Mouse (Mus musculus) limb, embryonic 13.5 days (tissue): Measurements from ENCODE around the gene Gna11. TPM values are rescaled to one million over a fixed set of nuclear protein-coding genes. Genes with fewer than 3 reads are reported as not detected.
A peak's percentile ranks its signal among the peaks of the same experiment; 100 is the strongest.

Experiments
- ATAC-seq: fragments of 200-750 bp; cut with Nextera tagmentation; 2 replicates; pipeline ENCODE4 v1.8.0; 2017; ENCODE audit warnings: low read depth, moderate number of reproducible peaks, moderate TSS enrichment; ENCODE audit not compliant: low FRiP score
- H3K27ac ChIP-seq: fragments of 300-500 bp; sonication (generic); 2 replicates; pipeline ENCODE4 v1.5.1; 2015; ENCODE audit warnings: inconsistent platforms, mild to moderate bottlenecking, moderate library complexity
- H3K27me3 ChIP-seq: fragments of 300-500 bp; sonication (generic); 2 replicates; pipeline ENCODE4 v1.6.1; 2015; ENCODE audit warnings: mild to moderate bottlenecking, inconsistent platforms
- H3K36me3 ChIP-seq: fragments of 300-500 bp; sonication (generic); 2 replicates; pipeline ENCODE4 v1.6.1; 2015; ENCODE audit warnings: inconsistent platforms, mild to moderate bottlenecking, moderate library complexity
- H3K4me1 ChIP-seq: fragments of 300-500 bp; sonication (generic); 2 replicates; pipeline ENCODE4 v1.6.1; 2015; ENCODE audit warnings: inconsistent platforms
- H3K4me2 ChIP-seq: fragments of 300-500 bp; sonication (generic); replicated peaks from 2 replicates; pipeline ENCODE4 v1.6.1; 2015; ENCODE audit warnings: inconsistent platforms, mild to moderate bottlenecking, moderate library complexity
- H3K4me3 ChIP-seq: fragments of 300-500 bp; sonication (generic); 2 replicates; pipeline ENCODE4 v1.5.1; 2015; ENCODE audit warnings: moderate library complexity, mild to moderate bottlenecking, inconsistent platforms
- H3K9ac ChIP-seq: fragments of 300-500 bp; sonication (generic); 2 replicates; pipeline ENCODE4 v1.6.1; 2015; ENCODE audit warnings: mild to moderate bottlenecking, inconsistent platforms
- H3K9me3 ChIP-seq: fragments of 300-500 bp; sonication (generic); 2 replicates; pipeline ENCODE4 v1.6.1; 2016; ENCODE audit warnings: inconsistent platforms
- WGBS: fragments of 180-500 bp; shearing (Covaris S2); methylation state at CpG from one replicate; pipeline ENCODE4 v1.1.7; 2015; 5-methylcytosine and 5-hydroxymethylcytosine counted together
- microRNA-seq: library from miRNA; unstranded; fragments of <30 nt; microRNA quantifications from one replicate; pipeline ENCODE4, GENCODE M21; 2016
- polyA plus RNA-seq: library from polyadenylated mRNA; unstranded; fragments of >200 nt; fragmentation: Nextera tagmentation; extraction: Ambion mirVana; gene quantifications from 2 replicates; pipeline ENCODE4 v1.2.1, GENCODE M21; 2015

Gna11 gene
- polyA plus RNA-seq, 1 experiment from 2014 or later: 89.9 TPM

GRCm38 (mm10) chr10:81486496-81486895, 58.5 kb downstream of the Gna11 start:
- H3K4me1 ChIP-seq: 0 out of 2 replicates have a peak, but pooled peaks cover 5% of the 10 kb centered on the region
- no peak overlapping the region for H3K4me2 ChIP-seq
- no peaks in the 10 kb centered on the region for H3K9me3 ChIP-seq
- no peak overlapping the region for H3K4me3 ChIP-seq
- no peak overlapping the region for H3K27ac ChIP-seq
- ATAC-seq: no peak
- 83% methylated on average over 10 of the region's 10 CpGs for WGBS
- H3K27me3 ChIP-seq: peaks cover 15% of the 10 kb centered on the region
- no peak overlapping the region for H3K9ac ChIP-seq
- peaks cover 57% of the 10 kb centered on the region for H3K36me3 ChIP-seq

- ATAC-seq: no peak; the same call in 1 of the 2 replicates
- Histone ChIP-seq H3K9ac (no peak overlapping the region), H3K27me3 (peaks cover 24% of the 10 kb centered on the region), H3K27ac (no peak overlapping the region), H3K4me1 (0 out of 2 replicates have a peak, but pooled peaks cover 5% of the 10 kb centered on the region), H3K36me3 (peaks cover 47% of the 10 kb centered on the region), H3K4me2 (no peak overlapping the region), H3K4me3 (no peak overlapping the region), H3K9me3 (no peaks in the 10 kb centered on the region)
- 71% methylated on average over 7 of the region's 7 CpGs for WGBS
Measured at GRCm38 (mm10) chr10:81485479-81486018, 59.4 kb downstream of the Gna11 start.

- no peak overlapping the region for H3K9ac ChIP-seq
- H3K4me2 ChIP-seq: no peak overlapping the region
- peaks cover 29% of the 10 kb centered on the region for H3K27me3 ChIP-seq
- WGBS: 14% methylated on average over 2 of the region's 2 CpGs
- H3K27ac ChIP-seq: no peak overlapping the region
- 0 out of 2 replicates have a peak, but pooled peaks cover 5% of the 10 kb centered on the region for H3K4me1 ChIP-seq
- no peak for ATAC-seq
- no peaks in the 10 kb centered on the region for H3K9me3 ChIP-seq
- peaks cover 42% of the 10 kb centered on the region for H3K36me3 ChIP-seq
- no peak overlapping the region for H3K4me3 ChIP-seq
Measured at GRCm38 (mm10) chr10:81485060-81485449, 59.9 kb downstream of the Gna11 start.

- no peak for ATAC-seq
- 51% methylated on average over 6 of the region's 6 CpGs for WGBS
Measured at GRCm38 (mm10) chr10:81484441-81485059, 60.4 kb downstream of the Gna11 start.

GRCm38 (mm10) chr10:81483983-81484382, 61.0 kb downstream of the Gna11 start:
- WGBS: 22% methylated on average over 9 of the region's 9 CpGs
- H3K27me3 ChIP-seq: peaks cover 34% of the 10 kb centered on the region

More at GRCm38 (mm10) chr10:81484441-81485059, 60.4 kb downstream of the Gna11 start:
- Histone ChIP-seq H3K4me2 (no peak overlapping the region), H3K9me3 (no peaks in the 10 kb centered on the region), H3K36me3 (peaks cover 37% of the 10 kb centered on the region), H3K27ac (no peak overlapping the region), H3K27me3 (peaks cover 33% of the 10 kb centered on the region), H3K4me1 (0 out of 2 replicates have a peak, but pooled peaks cover 5% of the 10 kb centered on the region), H3K9ac (no peak overlapping the region), H3K4me3 (no peak overlapping the region)

GRCm38 (mm10) chr10:81482533-81482889, 62.5 kb downstream of the Gna11 start, which contains the start of gene Celf5:
Celf5 (minus strand) TSS chr10:81482709.
- peak within 1 kb of the TSS; percentile 65 for H3K9ac ChIP-seq
- ATAC-seq: peak; percentile 33; the same call in 1 of the 2 replicates
- no peak within 1 kb of the TSS for H3K27ac ChIP-seq
- peaks cover 17% of the 10 kb centered on the region for H3K36me3 ChIP-seq
- 0 out of 2 replicates have a peak, but pooled peaks cover 6% of the 10 kb centered on the region for H3K4me1 ChIP-seq
- under 1% methylated on average over 35 of the region's 36 CpGs for WGBS
- no peaks in the 10 kb centered on the region for H3K9me3 ChIP-seq
- peak within 1 kb of the TSS; percentile 51 for H3K4me3 ChIP-seq
- peaks cover 49% of the 10 kb centered on the region for H3K27me3 ChIP-seq
- H3K4me2 ChIP-seq: peak within 1 kb of the TSS; percentile 83

More at GRCm38 (mm10) chr10:81483983-81484382, 61.0 kb downstream of the Gna11 start:
- H3K9me3 ChIP-seq: no peaks in the 10 kb centered on the region
- 0 out of 2 replicates have a peak, but pooled peaks cover 5% of the 10 kb centered on the region for H3K4me1 ChIP-seq
- H3K27ac ChIP-seq: no peak overlapping the region
- no peak overlapping the region for H3K9ac ChIP-seq
- H3K4me3 ChIP-seq: no peak overlapping the region
- no peak for ATAC-seq
- no peak overlapping the region for H3K4me2 ChIP-seq
- peaks cover 31% of the 10 kb centered on the region for H3K36me3 ChIP-seq

GRCm38 (mm10) chr10:81481605-81482532, 63.1 kb downstream of the Gna11 start:
- Histone ChIP-seq H3K27me3 (peaks cover 55% of the 10 kb centered on the region), H3K9me3 (no peaks in the 10 kb centered on the region), H3K4me3 (peak overlapping the region; percentile 51), H3K4me1 (0 out of 2 replicates have a peak, but pooled peaks cover 8% of the 10 kb centered on the region), H3K27ac (no peak overlapping the region), H3K4me2 (peak overlapping the region; percentile 83), H3K9ac (peak overlapping the region; percentile 65), H3K36me3 (peaks cover 10% of the 10 kb centered on the region)
- ATAC-seq: no peak
- 4% methylated on average over 35 of the region's 35 CpGs for WGBS

Small RNAs within 50 kb of the gene (microRNA-seq; reads per million reads assigned to microRNA genes)
- not detected for gene Gm25595

Other genes starting within 250 kb of the Gna11 start
- gene Cactin, start 224.1 kb downstream of the Gna11 start, polyA plus RNA-seq: 41.8 and 42.3 TPM in 2 replicates
- gene Tbxa2r, start 216.5 kb downstream of the Gna11 start, polyA plus RNA-seq: 5.2 and 7.8 TPM in 2 replicates
- 0.06 TPM in 1 of 2 replicates, not detected in the other for gene Gipc3, start 201.9 kb downstream of the Gna11 start, polyA plus RNA-seq
- 106 and 109 TPM in 2 replicates for gene Hmg20b, start 194.7 kb downstream of the Gna11 start, polyA plus RNA-seq
- gene Mfsd12, start 187.7 kb downstream of the Gna11 start, polyA plus RNA-seq: 12.2 and 13.6 TPM in 2 replicates
- gene 4930404N11Rik, start 179.4 kb downstream of the Gna11 start, polyA plus RNA-seq: 0.97 and 1.0 TPM in 2 replicates
- gene Fzr1, start 166.7 kb downstream of the Gna11 start, polyA plus RNA-seq: 111 and 112 TPM in 2 replicates
- gene Dohh, start 160.8 kb downstream of the Gna11 start, polyA plus RNA-seq: 72.7 and 79.4 TPM in 2 replicates
- 3.3 and 4.0 TPM in 2 replicates for gene Gm48551, start 160.7 kb downstream of the Gna11 start, polyA plus RNA-seq
- 1.7 and 1.9 TPM in 2 replicates for gene Gm48552, start 156.2 kb downstream of the Gna11 start, polyA plus RNA-seq
- 4.2 and 4.7 TPM in 2 replicates for gene Smim24, start 152.1 kb downstream of the Gna11 start, polyA plus RNA-seq
- 77.2 and 82.8 TPM in 2 replicates for gene Nfic, start 89.6 kb downstream of the Gna11 start, polyA plus RNA-seq
- gene Celf5, start 62.5 kb downstream of the Gna11 start, polyA plus RNA-seq: 1.6 TPM in 2 replicates
- 98.0 and 102 TPM in 2 replicates for gene Ncln, start 48.8 kb downstream of the Gna11 start, polyA plus RNA-seq
- gene S1pr4, start 45.1 kb downstream of the Gna11 start, polyA plus RNA-seq: 0.28 and 0.53 TPM in 2 replicates
- 1.6 and 1.9 TPM in 2 replicates for gene Gna15, start 21.0 kb downstream of the Gna11 start, polyA plus RNA-seq
- gene Aes, start 14.3 kb upstream of the Gna11 start, polyA plus RNA-seq: 477 and 492 TPM in 2 replicates
- gene Tle2, start 29.4 kb upstream of the Gna11 start, polyA plus RNA-seq: 68.8 and 69.8 TPM in 2 replicates
- gene Tle6, start 55.9 kb upstream of the Gna11 start, polyA plus RNA-seq: 13.8 and 18.4 TPM in 2 replicates
- gene BC025920, start 61.1 kb upstream of the Gna11 start, polyA plus RNA-seq: 1.3 and 1.5 TPM in 2 replicates
- gene Sirt6, start 82.6 kb upstream of the Gna11 start, polyA plus RNA-seq: 60.3 and 61.9 TPM in 2 replicates
- gene Ankrd24, start 83.3 kb upstream of the Gna11 start, polyA plus RNA-seq: 11.6 and 12.1 TPM in 2 replicates
- gene Gm10778, start 103.9 kb upstream of the Gna11 start, polyA plus RNA-seq: 5.1 and 5.3 TPM in 2 replicates
- gene Zfp433, start 159.6 kb upstream of the Gna11 start, polyA plus RNA-seq: 15.2 and 16.1 TPM in 2 replicates
- gene Gm3055, start 226.0 kb upstream of the Gna11 start, polyA plus RNA-seq: 10.3 and 11.7 TPM in 2 replicates